Mouse (Mus musculus): ENCODE measurements at regions not wholly inside any gene's neighbourhood (a gene's known extent, or its start where the extent isn't known, plus 50 kb on each side); places are given as distances from the start of the nearest gene placed in this dataset.
"Not testable (repeated sequence)": the region's sequence is repeated elsewhere in the genome, so short reads cannot be mapped to it uniquely, and the experiment has no call there.

DNA sequence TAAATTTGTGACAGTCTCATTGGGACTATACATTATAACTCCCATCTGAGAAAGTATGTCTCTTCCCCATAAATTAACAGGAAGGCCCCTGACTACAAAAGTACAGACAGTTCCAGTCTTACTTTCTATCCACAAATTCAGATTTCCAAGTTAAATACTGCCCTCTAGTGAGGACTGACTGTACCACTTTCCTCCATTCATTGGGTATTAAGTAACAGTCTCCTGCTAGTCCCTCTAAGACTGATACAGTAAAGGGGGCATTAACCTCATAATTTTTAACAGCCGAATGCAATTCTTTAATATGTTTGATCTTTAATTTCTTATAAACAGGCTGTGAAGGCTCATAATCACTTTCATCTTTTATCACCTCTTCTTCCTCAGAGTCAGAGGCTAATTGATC is 131.0 kb upstream of the Adcyap1 start:
- peak; percentile 69; the same call in 1 of the 2 replicates for ATAC-seq (ENCODE audit: low FRiP score)
- not testable (repeated sequence) for H3K27me3 ChIP-seq; H3K4me2 ChIP-seq; H3K9me3 ChIP-seq; H3K9ac ChIP-seq; H3K4me1 ChIP-seq; H3K27ac ChIP-seq; H3K36me3 ChIP-seq (replicated peaks); H3K4me3 ChIP-seq (replicated peaks)
- 66% methylated on average over 1 of the region's 1 CpGs for WGBS

GRCm38 (mm10) chr17:93068489-93068888 is 130.3 kb upstream of the Adcyap1 start:
- H3K4me3 ChIP-seq (replicated peaks), result no peak overlapping the region
- H3K4me2 ChIP-seq, result no peak overlapping the region
- H3K4me1 ChIP-seq, result no peaks in the 10 kb centered on the region
- 55% methylated on average over 4 of the region's 4 CpGs for WGBS
- H3K9ac ChIP-seq, result no peak overlapping the region
- no peak for ATAC-seq (ENCODE audit: low FRiP score)
- H3K36me3 ChIP-seq (replicated peaks), result no peaks in the 10 kb centered on the region
- no peaks in the 10 kb centered on the region for H3K27me3 ChIP-seq
- no peaks in the 10 kb centered on the region for H3K9me3 ChIP-seq
- no peak overlapping the region for H3K27ac ChIP-seq

DNA sequence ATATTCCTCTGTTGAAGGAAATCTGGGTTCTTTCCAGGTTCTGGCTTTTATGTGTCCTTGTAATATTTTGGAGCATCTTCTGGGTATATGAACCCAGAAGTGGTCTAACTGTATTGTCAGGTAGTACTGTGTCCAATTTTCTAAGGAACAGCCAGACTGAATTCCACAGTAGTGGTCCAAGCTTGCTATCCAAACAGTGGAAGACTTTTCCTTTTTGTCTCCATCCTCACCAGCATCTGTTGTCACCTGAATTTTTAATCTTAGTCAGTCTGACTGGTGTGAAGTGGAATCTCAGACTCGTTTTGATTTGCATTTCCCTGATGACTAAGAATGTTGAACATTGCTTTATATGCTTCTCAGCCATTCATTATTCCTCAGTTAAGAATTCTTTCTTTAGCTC is 114.8 kb upstream of the Adcyap1 start:
- no peak for ATAC-seq (ENCODE audit: low FRiP score)
- H3K9ac ChIP-seq, result no peak overlapping the region
- H3K4me2 ChIP-seq, result no peak overlapping the region
- H3K4me3 ChIP-seq (replicated peaks), result no peak overlapping the region
- no peaks in the 10 kb centered on the region for H3K4me1 ChIP-seq
- H3K36me3 ChIP-seq (replicated peaks), result no peaks in the 10 kb centered on the region
- no peaks in the 10 kb centered on the region for H3K9me3 ChIP-seq
- H3K27me3 ChIP-seq, result no peaks in the 10 kb centered on the region
- 50% methylated on average over 1 of the region's 1 CpGs for WGBS
- H3K27ac ChIP-seq, result no peak overlapping the region

GRCm38 (mm10) chr17:93104516-93104915 is 94.3 kb upstream of the Adcyap1 start:
- no peak overlapping the region for H3K4me2 ChIP-seq
- H3K36me3 ChIP-seq (replicated peaks), result no peaks in the 10 kb centered on the region
- H3K4me1 ChIP-seq, result no peaks in the 10 kb centered on the region
- no peak overlapping the region for H3K9ac ChIP-seq
- no peaks in the 10 kb centered on the region for H3K27me3 ChIP-seq
- H3K4me3 ChIP-seq (replicated peaks), result no peak overlapping the region
- H3K9me3 ChIP-seq, result no peaks in the 10 kb centered on the region
- no peak for ATAC-seq (ENCODE audit: low FRiP score)
- H3K27ac ChIP-seq, result no peak overlapping the region

- Histone ChIP-seq H3K4me1 (no peaks in the 10 kb centered on the region), H3K9ac (no peak overlapping the region), H3K27me3 (no peaks in the 10 kb centered on the region), H3K27ac (no peak overlapping the region), H3K4me3 (replicated peaks) (no peak overlapping the region), H3K9me3 (no peaks in the 10 kb centered on the region), H3K36me3 (replicated peaks) (no peaks in the 10 kb centered on the region), H3K4me2 (no peak overlapping the region)
- 76% methylated on average over 1 of the region's 1 CpGs for WGBS
- ATAC-seq (ENCODE audit: low FRiP score), result 0 out of 2 replicates have a peak, but pooled peaks have one; percentile 36
Observed at GRCm38 (mm10) chr17:93140003-93140402, 58.8 kb upstream of the Adcyap1 start.

DNA sequence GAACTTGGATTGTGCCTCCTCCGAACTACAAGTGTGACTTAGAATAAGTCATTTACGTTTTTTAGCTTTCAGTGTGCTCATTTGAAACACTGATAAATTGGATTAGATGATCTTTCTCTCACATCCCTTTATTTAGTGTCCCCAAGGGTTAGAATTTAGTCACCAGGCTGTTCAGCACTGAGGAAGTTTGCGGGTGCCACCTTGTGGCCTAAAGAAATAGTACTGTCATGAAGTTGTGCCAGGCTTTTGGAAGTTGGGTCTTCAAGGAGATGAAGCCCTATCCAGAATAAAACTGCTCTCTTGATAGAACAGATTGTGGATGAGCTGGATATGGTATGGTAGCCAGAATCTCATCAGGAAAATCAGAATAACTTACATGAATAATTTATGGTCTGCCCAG is 57.7 kb upstream of the Adcyap1 start:
- WGBS, result 26% methylated on average over 3 of the region's 3 CpGs
- peak; percentile 72; the same call in 1 of the 2 replicates for ATAC-seq (ENCODE audit: low FRiP score)
- Histone ChIP-seq H3K27ac (no peak overlapping the region), H3K4me1 (no peaks in the 10 kb centered on the region), H3K9me3 (no peaks in the 10 kb centered on the region), H3K36me3 (replicated peaks) (no peaks in the 10 kb centered on the region), H3K4me2 (no peak overlapping the region), H3K9ac (no peak overlapping the region), H3K4me3 (replicated peaks) (no peak overlapping the region), H3K27me3 (no peaks in the 10 kb centered on the region)
